Mouse (Mus musculus) E14TG2a.4 (cell line): ENCODE data around the gene Arhgap21.

ENCODE experiments used
- H3K27me3 ChIP-seq: 2 replicates; pipeline ENCODE4 v1.6.1; 2014; ENCODE audit warnings: low read length, control low read depth; ENCODE audit not compliant: insufficient read depth
- H3K36me3 ChIP-seq: 2 replicates; pipeline ENCODE4 v1.6.1; 2014; ENCODE audit warnings: low read length, control low read depth; ENCODE audit not compliant: insufficient read depth
- H3K4me1 ChIP-seq: replicated peaks from 2 replicates; pipeline ENCODE4 v1.6.1; 2014; ENCODE audit warnings: low read depth, low read length, control low read depth
- H3K4me3 ChIP-seq: replicated peaks from 2 replicates; pipeline ENCODE4 v1.5.1; 2014; ENCODE audit warnings: mild to moderate bottlenecking, low read length
- H3K9me3 ChIP-seq: 2 replicates; pipeline ENCODE4 v1.6.1; 2014; ENCODE audit warnings: low read length, control low read depth
- CTCF ChIP-seq: conservative IDR thresholded peaks from 2 replicates; pipeline ENCODE4 v1.5.1; 2014; ENCODE audit warnings: low read length
- NANOG ChIP-seq: IDR thresholded peaks from 2 replicates; pipeline ENCODE4 v1.6.1; 2014; ENCODE audit warnings: borderline replicate concordance, low read length, mixed read lengths
- POU5F1 ChIP-seq: IDR thresholded peaks from 2 replicates; pipeline ENCODE4 v1.6.1; 2014; ENCODE audit warnings: low read length, borderline replicate concordance

Arhgap21 gene

DNA sequence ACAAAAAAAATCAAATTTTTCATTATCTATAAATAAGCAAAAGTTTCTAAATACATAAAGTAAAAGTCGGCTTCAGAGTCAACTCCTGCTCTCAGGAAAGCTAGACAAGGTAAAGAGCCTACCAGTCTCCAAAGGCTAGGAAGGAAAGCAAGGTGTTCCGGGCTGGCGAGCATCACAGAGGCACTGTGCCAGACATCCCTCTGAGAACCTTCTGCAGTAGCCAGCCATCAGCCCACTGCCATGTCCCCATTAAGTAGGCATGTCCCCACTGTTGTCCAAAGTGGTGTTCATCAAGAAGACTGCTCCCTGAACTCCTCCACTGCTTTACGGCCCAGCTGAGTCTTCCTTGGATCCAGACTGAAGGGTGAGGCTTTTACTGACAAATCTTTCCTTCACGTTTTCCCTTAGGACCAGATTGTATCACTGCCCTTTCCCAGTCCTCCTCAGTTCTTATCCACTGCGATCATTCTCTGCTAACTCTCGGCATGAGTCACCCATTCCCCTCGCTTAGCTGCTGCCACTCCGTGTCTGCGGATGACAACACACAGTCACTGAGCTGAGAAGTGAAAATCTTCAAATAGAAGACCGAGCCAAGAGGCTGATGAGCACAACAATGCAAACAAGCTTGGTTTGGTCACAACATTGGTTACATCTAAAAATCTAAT, 65.6 kb downstream of the Arhgap21 start:
- H3K4me3 ChIP-seq: no peak overlapping the region
- H3K4me1 ChIP-seq: peaks cover 8% of the 10 kb centered on the region
- no peaks in the 10 kb centered on the region; the same call in 1 of the 2 replicates for H3K9me3 ChIP-seq
- H3K36me3 ChIP-seq: peaks cover 7% of the 10 kb centered on the region
- TF ChIP-seq CTCF (no peak), NANOG (no peak), POU5F1 (no peak)
- no peaks in the 10 kb centered on the region for H3K27me3 ChIP-seq

DNA sequence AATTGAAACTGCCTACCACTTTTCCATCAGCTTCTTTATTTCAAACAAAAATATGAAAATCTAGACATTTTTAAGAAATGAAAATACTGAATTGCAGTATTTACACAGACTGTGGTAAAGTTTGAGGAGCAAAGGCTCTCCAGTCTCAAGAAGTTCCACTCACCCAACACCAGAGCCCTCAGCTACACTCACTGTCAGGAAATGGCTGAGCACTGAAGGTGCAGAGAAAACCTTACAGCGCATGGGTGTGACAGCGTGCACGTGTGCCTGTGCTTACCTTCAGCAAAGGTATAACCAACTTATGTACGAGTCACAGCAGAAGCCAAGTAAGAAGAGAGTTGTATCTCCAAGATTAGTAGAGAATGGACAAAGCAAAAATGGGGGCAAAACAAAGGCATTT, 66.8 kb downstream of the Arhgap21 start:
- TF ChIP-seq NANOG (no peak), POU5F1 (no peak), CTCF (no peak)
- H3K4me1 ChIP-seq: peaks cover 8% of the 10 kb centered on the region
- no peak overlapping the region for H3K4me3 ChIP-seq
- H3K27me3 ChIP-seq: no peaks in the 10 kb centered on the region
- peaks cover 7% of the 10 kb centered on the region for H3K36me3 ChIP-seq
- no peaks in the 10 kb centered on the region; the same call in 1 of the 2 replicates for H3K9me3 ChIP-seq

DNA sequence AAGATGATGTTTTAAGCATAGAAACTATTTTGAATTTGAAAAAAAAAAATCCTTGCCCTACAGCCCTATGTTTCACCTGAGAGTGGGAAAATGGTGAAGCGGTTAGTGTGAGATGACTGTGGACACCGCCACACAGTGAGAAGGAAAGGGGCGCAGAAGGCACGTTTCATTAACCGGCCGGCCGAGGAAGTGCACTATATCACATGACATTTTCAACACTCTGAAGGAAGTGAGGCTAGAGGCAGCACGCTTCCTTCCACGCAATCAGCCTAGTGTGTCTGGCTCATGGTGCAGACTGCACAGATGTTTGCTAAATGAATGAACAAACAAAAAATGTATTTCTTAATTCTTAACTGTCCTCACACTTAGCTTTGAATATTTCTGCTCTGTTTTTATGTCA, 69.4 kb downstream of the Arhgap21 start:
- no peak overlapping the region for H3K4me3 ChIP-seq
- peaks cover 7% of the 10 kb centered on the region for H3K36me3 ChIP-seq
- TF ChIP-seq NANOG (no peak), CTCF (no peak), POU5F1 (no peak)

DNA sequence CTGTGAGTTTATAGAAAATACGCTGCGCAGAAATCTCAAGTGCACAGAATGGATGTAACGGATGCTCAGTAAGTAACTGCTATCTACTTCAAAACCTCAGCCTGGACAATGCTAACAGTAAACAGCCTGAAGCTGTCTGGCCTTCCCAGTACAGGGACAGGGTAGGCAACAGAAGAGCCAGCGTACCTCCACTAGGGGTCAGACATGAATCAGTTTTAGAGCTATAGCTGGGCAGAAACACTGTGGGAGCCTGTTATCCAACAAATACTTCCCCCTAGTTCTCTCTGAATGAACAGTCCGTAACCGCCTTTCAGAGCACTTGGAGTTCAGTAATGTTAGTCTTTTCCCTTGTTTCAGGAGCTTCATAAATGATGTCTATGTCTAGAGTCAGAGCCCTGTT, 70.0 kb downstream of the Arhgap21 start:
- peaks cover 12% of the 10 kb centered on the region; the same call in 1 of the 2 replicates for H3K4me1 ChIP-seq
- H3K4me3 ChIP-seq: no peak overlapping the region
- H3K9me3 ChIP-seq: no peaks in the 10 kb centered on the region; the same call in 1 of the 2 replicates
- H3K36me3 ChIP-seq: peaks cover 7% of the 10 kb centered on the region
- no peaks in the 10 kb centered on the region for H3K27me3 ChIP-seq
- no peak for TF ChIP-seq NANOG
- peak; percentile 61 for TF ChIP-seq CTCF
- no peak for TF ChIP-seq POU5F1

More for the DNA sequence above, 69.4 kb downstream of the Arhgap21 start:
- H3K9me3 ChIP-seq: no peaks in the 10 kb centered on the region; the same call in 1 of the 2 replicates
- H3K4me1 ChIP-seq: peaks cover 10% of the 10 kb centered on the region; the same call in 1 of the 2 replicates
- H3K27me3 ChIP-seq: no peaks in the 10 kb centered on the region

DNA sequence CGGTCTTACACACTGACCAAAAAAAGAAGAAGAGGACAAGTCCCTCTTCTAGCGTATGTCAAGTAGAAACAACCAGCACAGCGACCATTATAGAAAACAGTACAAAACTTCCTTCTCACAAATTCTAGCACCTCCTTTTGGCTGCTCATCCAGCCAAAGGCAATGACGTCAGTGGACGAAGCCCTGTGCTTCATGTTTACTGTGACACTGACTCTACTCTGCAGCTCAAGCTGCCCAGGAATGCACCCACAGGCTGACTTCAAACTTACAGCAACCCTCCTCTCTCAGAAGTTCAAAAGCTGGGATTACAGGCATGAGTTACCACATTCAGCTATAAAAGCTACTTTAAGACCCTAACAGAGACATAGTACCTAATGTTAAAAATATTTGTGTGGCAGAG, 72.2 kb downstream of the Arhgap21 start:
- Histone ChIP-seq H3K27me3 (no peaks in the 10 kb centered on the region), H3K36me3 (no peaks in the 10 kb centered on the region; the same call in 1 of the 2 replicates), H3K4me3 (no peak overlapping the region), H3K9me3 (no peaks in the 10 kb centered on the region; the same call in 1 of the 2 replicates), H3K4me1 (peaks cover 12% of the 10 kb centered on the region; the same call in 1 of the 2 replicates)
- no peak for TF ChIP-seq POU5F1
- TF ChIP-seq NANOG: no peak
- TF ChIP-seq CTCF: no peak

DNA sequence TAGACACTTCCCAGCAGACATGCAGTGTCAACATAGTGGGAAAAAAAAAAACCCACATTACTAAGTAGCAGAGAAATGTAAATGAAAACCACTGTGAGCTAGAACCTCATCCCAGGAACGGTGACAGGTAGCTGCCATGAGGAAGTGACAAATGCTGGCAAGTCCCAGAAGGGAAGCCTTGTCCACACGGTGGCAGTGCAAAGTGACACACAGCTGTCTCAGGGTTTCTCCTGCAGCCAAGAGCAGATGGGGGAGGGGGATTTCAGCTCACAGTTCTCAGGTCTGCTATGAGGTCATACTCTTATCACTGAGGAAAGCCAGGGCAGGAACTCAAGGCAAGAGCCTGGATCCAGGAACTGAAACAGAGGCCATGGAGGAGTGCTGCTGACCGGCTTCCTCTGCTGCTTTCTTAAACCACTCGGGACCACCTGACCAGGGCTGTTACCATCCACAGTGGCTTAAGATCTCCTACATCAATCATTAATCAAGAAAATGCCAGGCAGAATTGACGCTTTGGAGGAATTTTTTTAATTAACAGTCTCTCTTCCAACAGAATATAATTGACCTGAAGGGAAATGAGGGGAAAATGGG, 74.5 kb downstream of the Arhgap21 start:
- H3K27me3 ChIP-seq: no peaks in the 10 kb centered on the region
- TF ChIP-seq CTCF (peak; percentile 16; the same call in 1 of the 2 replicates), POU5F1 (no peak)
- peaks cover 7% of the 10 kb centered on the region; the same call in 1 of the 2 replicates for H3K4me1 ChIP-seq
- H3K36me3 ChIP-seq: 0 out of 2 replicates have a peak, but pooled peaks cover 7% of the 10 kb centered on the region
- no peak overlapping the region for H3K4me3 ChIP-seq
- H3K9me3 ChIP-seq: no peaks in the 10 kb centered on the region

DNA sequence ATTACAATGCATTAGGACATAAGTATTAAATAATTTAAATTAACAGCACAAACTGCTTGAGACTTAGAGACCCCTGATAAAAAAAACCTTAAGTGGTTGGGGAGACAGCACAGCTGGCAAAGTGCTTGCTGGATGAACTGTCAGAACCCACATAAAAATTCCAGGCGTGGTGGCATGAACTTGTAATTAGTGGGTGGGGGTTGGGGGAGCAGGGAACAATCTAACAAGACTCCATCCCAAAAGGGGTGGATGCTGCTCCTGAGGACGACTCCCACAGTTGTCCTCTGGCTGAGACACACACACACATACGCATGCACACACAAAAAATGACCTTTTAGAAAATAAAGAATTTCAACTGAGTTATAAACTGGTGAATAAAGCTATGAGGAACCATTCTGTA, 79.9 kb downstream of the Arhgap21 start:
- H3K4me3 ChIP-seq: no peak overlapping the region
- no peaks in the 10 kb centered on the region for H3K4me1 ChIP-seq
- peaks cover 35% of the 10 kb centered on the region for H3K36me3 ChIP-seq
- TF ChIP-seq CTCF (no peak), POU5F1 (no peak), NANOG (no peak)
- no peaks in the 10 kb centered on the region for H3K27me3 ChIP-seq
- no peaks in the 10 kb centered on the region for H3K9me3 ChIP-seq

DNA sequence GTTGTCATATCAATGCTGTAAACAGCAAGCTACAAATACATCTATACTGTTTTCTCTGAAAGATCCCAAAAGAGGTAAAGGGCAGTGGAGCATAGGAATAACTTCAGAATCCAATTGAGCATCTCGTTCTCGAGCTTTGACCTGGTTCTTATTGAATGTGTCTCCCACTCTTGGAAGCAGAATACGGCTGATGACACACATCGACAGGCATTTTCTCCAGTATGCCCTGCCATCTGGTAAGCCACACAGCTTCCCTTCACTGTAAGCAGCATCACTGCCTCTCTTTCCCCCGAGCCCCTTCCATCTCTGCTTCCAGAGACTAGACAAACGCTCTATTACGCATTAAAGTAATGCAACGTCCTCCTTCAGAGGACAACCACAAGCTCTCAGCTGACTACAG, 85.4 kb downstream of the Arhgap21 start:
- H3K9me3 ChIP-seq: no peaks in the 10 kb centered on the region
- no peak overlapping the region for H3K4me3 ChIP-seq
- peaks cover 63% of the 10 kb centered on the region for H3K36me3 ChIP-seq
- no peaks in the 10 kb centered on the region for H3K27me3 ChIP-seq
- TF ChIP-seq CTCF: no peak
- TF ChIP-seq POU5F1: no peak
- no peak for TF ChIP-seq NANOG
- H3K4me1 ChIP-seq: peaks cover 26% of the 10 kb centered on the region
